Mouse (Mus musculus): ENCODE measurements around the gene Rin2. TPM values are rescaled to one million over a fixed set of nuclear protein-coding genes. Genes with fewer than 3 reads are reported as not detected.

Gene Rin2
- total and polyA plus RNA-seq, 2 experiments from 2014 or later: 13.1 to 16.8 TPM

DNA sequence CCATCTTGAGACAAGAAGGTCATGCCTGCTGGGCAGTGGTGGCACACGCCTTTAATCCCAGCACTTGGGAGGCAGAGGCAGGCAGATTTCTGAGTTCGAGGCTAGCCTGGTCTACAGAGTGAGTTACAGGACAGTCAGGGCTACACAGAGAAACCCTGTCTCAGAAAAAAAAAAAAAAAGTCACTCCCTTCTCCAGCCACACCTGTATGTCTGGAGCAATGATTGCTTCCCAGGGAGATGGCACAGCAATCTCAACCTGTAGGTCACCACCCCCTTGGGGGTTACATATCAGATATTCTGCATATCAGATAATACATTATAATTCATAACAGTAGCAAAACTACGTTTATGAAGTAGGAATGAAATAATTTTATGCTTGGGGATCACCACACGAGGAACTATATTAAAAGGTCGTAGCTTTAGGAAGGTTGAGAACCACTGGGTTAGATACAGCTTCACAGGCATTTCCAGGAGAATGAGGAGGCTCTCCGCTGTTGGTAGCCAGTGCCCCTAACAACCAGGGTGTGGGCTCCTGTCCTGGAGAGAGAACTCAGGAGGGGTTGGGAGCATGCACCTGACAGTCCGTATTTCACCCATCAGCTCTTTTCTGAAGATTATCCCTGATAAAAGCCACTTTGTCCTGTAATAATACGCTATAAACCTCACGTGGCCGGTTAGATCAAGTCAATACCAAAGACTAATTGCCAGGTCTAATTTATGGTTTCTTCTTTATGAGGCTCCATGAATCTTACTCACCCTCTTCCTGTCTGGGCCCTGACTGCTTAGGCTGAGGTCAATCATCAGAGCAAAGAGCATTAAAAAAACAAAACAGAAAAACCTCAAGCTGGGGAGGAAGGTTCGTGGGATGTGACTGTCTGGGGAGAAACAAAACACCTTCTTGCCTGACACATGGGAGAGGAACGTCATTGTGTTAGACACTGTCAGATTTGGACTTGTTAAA is 166.2 kb downstream of the Rin2 start:
- Histone ChIP-seq H3K4me3 (ENCODE audit: low read depth, low read length) (no peak overlapping the region), H3K27me3 (ENCODE audit: control insufficient read depth, insufficient read depth, low read length) (no peaks in the 10 kb centered on the region), H3K36me3 (replicated peaks; ENCODE audit: control insufficient read depth, insufficient read depth, low read length) (peaks cover 22% of the 10 kb centered on the region), H3K4me2 (ENCODE audit: low read depth, low read length) (no peak overlapping the region), H3K4me1 (ENCODE audit: control insufficient read depth, insufficient read depth) (no peaks in the 10 kb centered on the region), H3K9me3 (replicated peaks; ENCODE audit: control insufficient read depth, low read length) (no peaks in the 10 kb centered on the region), H3K27ac (ENCODE audit: low read depth) (no peak overlapping the region), H3K9ac (replicated peaks; ENCODE audit: low read depth, low read length) (no peak overlapping the region)
- ATAC-seq (ENCODE audit: insufficient read depth, low read depth): no peak
- no peak for DNase-seq (ENCODE audit: low spot score)
- WGBS: 81% methylated on average over 12 of the region's 12 CpGs
- TF ChIP-seq CTCF (IDR thresholded peaks at IDR 0.05; ENCODE audit: low read depth): no peak
- no peak for TF ChIP-seq EP300 (IDR thresholded peaks at IDR 0.05; ENCODE audit: low read depth)

DNA sequence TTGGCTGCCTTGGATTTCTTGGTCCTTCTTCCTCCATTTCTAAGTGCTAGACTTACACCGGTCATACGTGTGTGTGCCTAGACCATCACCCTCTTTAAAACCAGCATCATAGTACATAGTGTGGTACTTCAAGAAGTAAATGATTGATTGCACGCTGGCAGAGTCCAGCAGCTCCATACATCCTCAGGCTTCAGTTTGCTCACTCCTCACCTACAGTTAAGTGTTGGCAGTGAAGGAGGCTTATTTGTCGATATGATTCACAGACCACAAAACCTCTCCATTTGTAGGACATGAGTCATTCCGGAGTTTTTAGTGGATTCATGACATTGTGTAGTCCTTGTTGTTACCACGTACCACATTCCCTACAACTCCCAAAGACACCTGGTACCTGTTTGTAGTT is 168.3 kb downstream of the Rin2 start:
- DNase-seq (ENCODE audit: low spot score) (no peak), ATAC-seq (ENCODE audit: insufficient read depth, low read depth) (no peak)
- TF ChIP-seq EP300 (IDR thresholded peaks at IDR 0.05; ENCODE audit: low read depth) (no peak), CTCF (IDR thresholded peaks at IDR 0.05; ENCODE audit: low read depth) (no peak)

DNA sequence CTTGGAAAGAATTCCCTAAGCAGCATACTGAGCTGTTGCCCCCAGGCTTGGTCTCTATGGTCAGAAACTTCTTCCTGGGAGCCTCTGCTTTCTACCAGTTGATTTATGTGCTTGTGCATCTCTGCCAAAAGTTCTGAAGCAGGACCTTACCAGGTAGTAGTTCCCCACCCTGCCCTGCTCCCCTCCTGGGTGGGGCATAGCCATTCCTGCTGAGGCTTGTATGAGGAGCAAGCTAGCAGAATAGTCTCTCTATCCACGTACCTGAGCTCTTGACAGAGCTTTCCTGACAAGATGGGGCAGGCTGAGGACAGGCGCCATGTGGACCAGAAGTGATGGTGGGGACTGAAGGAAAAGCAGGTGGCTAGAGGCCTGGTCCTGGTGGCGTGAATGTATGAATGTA is 171.6 kb downstream of the Rin2 start:
- Histone ChIP-seq H3K27ac (ENCODE audit: low read depth) (no peak overlapping the region), H3K4me1 (ENCODE audit: control insufficient read depth, insufficient read depth) (peaks cover 13% of the 10 kb centered on the region; the same call in 1 of the 2 replicates), H3K9me3 (replicated peaks; ENCODE audit: control insufficient read depth, low read length) (no peaks in the 10 kb centered on the region), H3K4me2 (ENCODE audit: low read depth, low read length) (no peak overlapping the region), H3K27me3 (ENCODE audit: control insufficient read depth, insufficient read depth, low read length) (no peaks in the 10 kb centered on the region), H3K36me3 (replicated peaks; ENCODE audit: control insufficient read depth, insufficient read depth, low read length) (peaks cover 32% of the 10 kb centered on the region), H3K9ac (replicated peaks; ENCODE audit: low read depth, low read length) (no peak overlapping the region), H3K4me3 (ENCODE audit: low read depth, low read length) (no peak overlapping the region)
- ATAC-seq (ENCODE audit: insufficient read depth, low read depth) (no peak), DNase-seq (ENCODE audit: low spot score) (no peak)
- 92% methylated on average over 3 of the region's 3 CpGs for WGBS
- TF ChIP-seq CTCF (IDR thresholded peaks at IDR 0.05; ENCODE audit: low read depth): no peak
- no peak for TF ChIP-seq EP300 (IDR thresholded peaks at IDR 0.05; ENCODE audit: low read depth)

More for the DNA sequence above, 168.3 kb downstream of the Rin2 start:
- H3K27me3 ChIP-seq (ENCODE audit: control insufficient read depth, insufficient read depth, low read length): no peaks in the 10 kb centered on the region
- H3K4me3 ChIP-seq (ENCODE audit: low read depth, low read length): no peak overlapping the region
- no peak overlapping the region for H3K27ac ChIP-seq (ENCODE audit: low read depth)
- no peaks in the 10 kb centered on the region for H3K9me3 ChIP-seq (replicated peaks; ENCODE audit: control insufficient read depth, low read length)
- no peaks in the 10 kb centered on the region for H3K4me1 ChIP-seq (ENCODE audit: control insufficient read depth, insufficient read depth)
- no peak overlapping the region for H3K9ac ChIP-seq (replicated peaks; ENCODE audit: low read depth, low read length)
- no peak overlapping the region for H3K4me2 ChIP-seq (ENCODE audit: low read depth, low read length)
- peaks cover 23% of the 10 kb centered on the region for H3K36me3 ChIP-seq (replicated peaks; ENCODE audit: control insufficient read depth, insufficient read depth, low read length)
- WGBS: 87% methylated on average over 6 of the region's 6 CpGs

DNA sequence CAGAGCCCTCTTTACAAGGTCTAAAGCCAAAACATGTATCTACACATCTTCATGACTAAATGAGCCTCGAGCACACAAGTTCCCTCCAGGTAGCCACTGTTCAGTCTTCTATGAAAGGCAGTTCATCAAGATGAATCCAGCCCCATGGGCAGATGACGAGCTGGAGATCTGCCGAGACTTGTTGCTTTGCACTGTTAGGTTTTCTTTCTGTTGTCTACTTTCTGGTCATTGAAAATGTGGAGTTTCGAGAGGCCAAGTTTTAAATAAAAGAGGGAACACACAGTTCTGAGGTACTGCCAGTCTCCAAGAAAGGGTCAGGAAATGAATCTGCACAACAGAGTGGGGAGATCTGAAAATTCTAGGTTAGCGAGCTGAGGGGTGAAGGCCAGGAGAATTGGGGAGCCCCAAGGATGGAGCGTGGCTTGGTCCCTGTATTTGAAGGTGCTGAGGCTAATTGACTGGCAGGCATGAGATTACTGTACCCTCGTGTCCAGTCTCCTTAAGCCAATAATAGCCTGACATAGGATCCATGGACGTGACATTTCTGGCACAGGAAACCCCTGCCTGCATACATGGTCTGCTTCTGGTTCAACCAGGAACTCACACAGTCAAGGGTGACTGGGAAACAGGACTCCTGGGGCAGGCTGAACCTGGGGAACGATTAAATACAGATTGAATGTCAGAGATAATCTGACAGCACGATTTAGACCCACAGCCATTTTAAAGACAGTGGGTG is 174.3 kb downstream of the Rin2 start:
- 64% methylated on average over 10 of the region's 10 CpGs for WGBS
- Histone ChIP-seq H3K36me3 (replicated peaks; ENCODE audit: control insufficient read depth, insufficient read depth, low read length) (peaks cover 46% of the 10 kb centered on the region), H3K4me2 (ENCODE audit: low read depth, low read length) (no peak overlapping the region), H3K4me1 (ENCODE audit: control insufficient read depth, insufficient read depth) (peaks cover 18% of the 10 kb centered on the region; the same call in 1 of the 2 replicates), H3K4me3 (ENCODE audit: low read depth, low read length) (no peak overlapping the region), H3K27ac (ENCODE audit: low read depth) (peak overlapping the region; percentile 39), H3K9ac (replicated peaks; ENCODE audit: low read depth, low read length) (no peak overlapping the region), H3K27me3 (ENCODE audit: control insufficient read depth, insufficient read depth, low read length) (no peaks in the 10 kb centered on the region), H3K9me3 (replicated peaks; ENCODE audit: control insufficient read depth, low read length) (no peaks in the 10 kb centered on the region)
- no peak for DNase-seq (ENCODE audit: low spot score)
- TF ChIP-seq CTCF (IDR thresholded peaks at IDR 0.05; ENCODE audit: low read depth) (no peak), EP300 (IDR thresholded peaks at IDR 0.05; ENCODE audit: low read depth) (no peak)
- ATAC-seq (ENCODE audit: insufficient read depth, low read depth): no peak

DNA sequence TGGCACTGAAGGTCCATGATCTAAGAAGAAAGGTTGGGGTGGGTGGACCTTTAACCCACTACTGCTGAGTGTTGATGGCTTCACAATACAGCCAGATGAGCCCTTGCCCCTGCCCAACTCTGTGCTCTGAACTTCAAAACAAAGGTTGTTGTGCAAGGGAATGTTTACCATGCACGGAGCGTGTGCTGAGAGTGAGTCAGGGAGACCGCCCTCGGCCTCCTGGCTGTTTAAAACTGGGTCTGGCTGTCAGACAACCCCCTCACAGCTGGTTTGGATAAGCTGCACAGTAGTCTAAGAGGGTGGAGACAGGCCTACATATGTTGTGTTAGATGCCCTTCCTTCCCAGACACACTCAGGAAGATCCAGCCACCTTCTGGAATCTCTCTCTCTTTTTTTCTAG is 175.8 kb downstream of the Rin2 start:
- no peak for TF ChIP-seq EP300 (IDR thresholded peaks at IDR 0.05; ENCODE audit: low read depth)
- Histone ChIP-seq H3K27me3 (ENCODE audit: control insufficient read depth, insufficient read depth, low read length) (no peaks in the 10 kb centered on the region), H3K27ac (ENCODE audit: low read depth) (no peak overlapping the region), H3K9ac (replicated peaks; ENCODE audit: low read depth, low read length) (no peak overlapping the region), H3K9me3 (replicated peaks; ENCODE audit: control insufficient read depth, low read length) (no peaks in the 10 kb centered on the region), H3K4me3 (ENCODE audit: low read depth, low read length) (no peak overlapping the region), H3K4me1 (ENCODE audit: control insufficient read depth, insufficient read depth) (peaks cover 18% of the 10 kb centered on the region; the same call in 1 of the 2 replicates), H3K36me3 (replicated peaks; ENCODE audit: control insufficient read depth, insufficient read depth, low read length) (peaks cover 36% of the 10 kb centered on the region), H3K4me2 (ENCODE audit: low read depth, low read length) (no peak overlapping the region)
- ATAC-seq (ENCODE audit: insufficient read depth, low read depth) (no peak), DNase-seq (ENCODE audit: low spot score) (no peak)
- WGBS: 68% methylated on average over 4 of the region's 4 CpGs
